Mouse (Mus musculus): Measurements from ENCODE around the gene Rbm10. TPM values are rescaled to one million over a fixed set of nuclear protein-coding genes. Genes with fewer than 3 reads are reported as not detected.

Gene Rbm10
- polyA plus RNA-seq, 1 experiment from 2014 or later: 52.7 TPM

- Histone ChIP-seq H3K9ac (ENCODE audit: low read length) (no peak overlapping the region), H3K36me3 (ENCODE audit: control insufficient read depth, insufficient read depth, low read length) (no peaks in the 10 kb centered on the region)
- WGBS: 83% methylated on average over 5 of the region's 5 CpGs
Observed at GRCm38 (mm10) chrX:20644780-20645179, 27.5 kb downstream of the Rbm10 start.

DNA sequence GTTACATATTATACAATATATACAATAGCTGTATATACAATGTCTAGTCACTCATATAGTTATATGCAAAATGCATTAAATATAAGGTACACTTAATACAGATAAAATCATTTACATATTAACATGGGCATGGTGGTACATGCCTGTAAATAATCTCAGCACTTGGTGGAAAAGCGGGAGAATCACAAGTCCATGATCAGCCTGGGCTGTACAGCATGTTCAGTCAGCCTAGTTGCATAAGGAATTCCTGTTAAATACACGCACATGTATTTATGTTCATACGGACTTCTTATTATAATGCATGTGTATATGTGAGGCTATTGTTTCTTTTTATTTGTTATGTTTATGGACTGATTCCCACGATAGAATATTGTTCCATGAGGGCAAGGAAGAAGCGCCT lies 40.3 kb downstream of the Rbm10 start:
- no peak for ATAC-seq (ENCODE audit: insufficient read depth, low FRiP score)
- Histone ChIP-seq H3K36me3 (ENCODE audit: control insufficient read depth, insufficient read depth, low read length) (no peaks in the 10 kb centered on the region), H3K27ac (ENCODE audit: low read length) (no peak overlapping the region), H3K4me1 (ENCODE audit: control insufficient read depth, insufficient read depth, low read length) (no peaks in the 10 kb centered on the region), H3K9ac (ENCODE audit: low read length) (no peak overlapping the region), H3K27me3 (ENCODE audit: control insufficient read depth, insufficient read depth, low read length) (no peaks in the 10 kb centered on the region), H3K4me2 (ENCODE audit: low read depth, low read length) (peak overlapping the region; percentile 71), H3K4me3 (replicated peaks; ENCODE audit: low read length) (peak overlapping the region; percentile 57), H3K9me3 (replicated peaks; ENCODE audit: control insufficient read depth, low read length) (no peaks in the 10 kb centered on the region)
- WGBS: 31% methylated on average over 5 of the region's 5 CpGs

More at GRCm38 (mm10) chrX:20644780-20645179, 27.5 kb downstream of the Rbm10 start:
- H3K9me3 ChIP-seq (replicated peaks; ENCODE audit: control insufficient read depth, low read length): no peaks in the 10 kb centered on the region
- no peaks in the 10 kb centered on the region for H3K27me3 ChIP-seq (ENCODE audit: control insufficient read depth, insufficient read depth, low read length)
- no peak for ATAC-seq (ENCODE audit: insufficient read depth, low FRiP score)
- no peak overlapping the region for H3K4me3 ChIP-seq (replicated peaks; ENCODE audit: low read length)
- H3K27ac ChIP-seq (ENCODE audit: low read length): no peak overlapping the region
- no peaks in the 10 kb centered on the region for H3K4me1 ChIP-seq (ENCODE audit: control insufficient read depth, insufficient read depth, low read length)
- H3K4me2 ChIP-seq (ENCODE audit: low read depth, low read length): no peak overlapping the region

GRCm38 (mm10) chrX:20658026-20658652 lies 40.8 kb downstream of the Rbm10 start, which contains the start of gene Uba1:
Gene Uba1, plus strand, starts transcription at chrX:20658326.
- H3K9me3 ChIP-seq (replicated peaks; ENCODE audit: control insufficient read depth, low read length): no peaks in the 10 kb centered on the region
- 17% methylated on average over 27 of the region's 27 CpGs for WGBS
- H3K4me1 ChIP-seq (ENCODE audit: control insufficient read depth, insufficient read depth, low read length): no peaks in the 10 kb centered on the region
- ATAC-seq (ENCODE audit: insufficient read depth, low FRiP score): peak; percentile 89
- H3K27me3 ChIP-seq (ENCODE audit: control insufficient read depth, insufficient read depth, low read length): no peaks in the 10 kb centered on the region
- peak within 1 kb of the TSS; percentile 71 for H3K4me2 ChIP-seq (ENCODE audit: low read depth, low read length)
- peak within 1 kb of the TSS; percentile 46; the same call in 1 of the 2 replicates for H3K27ac ChIP-seq (ENCODE audit: low read length)
- H3K36me3 ChIP-seq (ENCODE audit: control insufficient read depth, insufficient read depth, low read length): no peaks in the 10 kb centered on the region
- H3K4me3 ChIP-seq (replicated peaks; ENCODE audit: low read length): peak within 1 kb of the TSS; percentile 57
- H3K9ac ChIP-seq (ENCODE audit: low read length): peak within 1 kb of the TSS; percentile 75

- WGBS: 17% methylated on average over 24 of the region's 24 CpGs
- Histone ChIP-seq H3K9me3 (replicated peaks; ENCODE audit: control insufficient read depth, low read length) (no peaks in the 10 kb centered on the region), H3K4me3 (replicated peaks; ENCODE audit: low read length) (peak overlapping the region; percentile 57), H3K36me3 (ENCODE audit: control insufficient read depth, insufficient read depth, low read length) (no peaks in the 10 kb centered on the region), H3K27me3 (ENCODE audit: control insufficient read depth, insufficient read depth, low read length) (no peaks in the 10 kb centered on the region), H3K4me1 (ENCODE audit: control insufficient read depth, insufficient read depth, low read length) (no peaks in the 10 kb centered on the region), H3K27ac (ENCODE audit: low read length) (0 out of 2 replicates have a peak overlapping the region, but pooled peaks have one; percentile 46), H3K9ac (ENCODE audit: low read length) (peak overlapping the region; percentile 75), H3K4me2 (ENCODE audit: low read depth, low read length) (peak overlapping the region; percentile 71)
- no peak for ATAC-seq (ENCODE audit: insufficient read depth, low FRiP score)
Observed at GRCm38 (mm10) chrX:20658891-20659406, 41.6 kb downstream of the Rbm10 start.

DNA sequence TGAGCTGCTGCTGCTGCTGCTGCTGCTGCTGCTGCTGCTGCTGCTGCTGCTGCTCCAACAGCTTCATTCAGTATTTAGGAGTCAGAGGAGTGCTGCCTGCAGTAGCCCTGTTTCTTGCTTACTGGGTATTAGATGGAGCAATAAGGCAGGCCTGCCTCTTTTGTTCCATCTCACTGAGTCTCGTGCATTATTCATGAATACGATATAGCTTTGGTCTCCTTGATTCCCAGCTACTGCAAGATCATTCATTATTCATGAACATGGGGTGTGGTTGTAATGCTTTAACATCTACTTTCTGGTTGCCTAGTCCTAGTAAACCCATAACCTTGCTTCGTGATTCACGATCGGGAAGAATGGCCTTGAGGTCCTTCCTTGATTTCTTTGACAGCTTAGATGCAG lies 45.0 kb downstream of the Rbm10 start:
- no peak overlapping the region for H3K4me2 ChIP-seq (ENCODE audit: low read depth, low read length)
- peak overlapping the region; percentile 49; the same call in 1 of the 2 replicates for H3K27ac ChIP-seq (ENCODE audit: low read length)
- ATAC-seq (ENCODE audit: insufficient read depth, low FRiP score): 0 out of 2 replicates have a peak, but pooled peaks have one; percentile 1
- no peaks in the 10 kb centered on the region for H3K36me3 ChIP-seq (ENCODE audit: control insufficient read depth, insufficient read depth, low read length)
- H3K27me3 ChIP-seq (ENCODE audit: control insufficient read depth, insufficient read depth, low read length): no peaks in the 10 kb centered on the region
- no peak overlapping the region for H3K9ac ChIP-seq (ENCODE audit: low read length)
- 27% methylated on average over 5 of the region's 5 CpGs for WGBS
- no peak overlapping the region for H3K4me3 ChIP-seq (replicated peaks; ENCODE audit: low read length)
- no peaks in the 10 kb centered on the region for H3K4me1 ChIP-seq (ENCODE audit: control insufficient read depth, insufficient read depth, low read length)
- H3K9me3 ChIP-seq (replicated peaks; ENCODE audit: control insufficient read depth, low read length): no peaks in the 10 kb centered on the region

DNA sequence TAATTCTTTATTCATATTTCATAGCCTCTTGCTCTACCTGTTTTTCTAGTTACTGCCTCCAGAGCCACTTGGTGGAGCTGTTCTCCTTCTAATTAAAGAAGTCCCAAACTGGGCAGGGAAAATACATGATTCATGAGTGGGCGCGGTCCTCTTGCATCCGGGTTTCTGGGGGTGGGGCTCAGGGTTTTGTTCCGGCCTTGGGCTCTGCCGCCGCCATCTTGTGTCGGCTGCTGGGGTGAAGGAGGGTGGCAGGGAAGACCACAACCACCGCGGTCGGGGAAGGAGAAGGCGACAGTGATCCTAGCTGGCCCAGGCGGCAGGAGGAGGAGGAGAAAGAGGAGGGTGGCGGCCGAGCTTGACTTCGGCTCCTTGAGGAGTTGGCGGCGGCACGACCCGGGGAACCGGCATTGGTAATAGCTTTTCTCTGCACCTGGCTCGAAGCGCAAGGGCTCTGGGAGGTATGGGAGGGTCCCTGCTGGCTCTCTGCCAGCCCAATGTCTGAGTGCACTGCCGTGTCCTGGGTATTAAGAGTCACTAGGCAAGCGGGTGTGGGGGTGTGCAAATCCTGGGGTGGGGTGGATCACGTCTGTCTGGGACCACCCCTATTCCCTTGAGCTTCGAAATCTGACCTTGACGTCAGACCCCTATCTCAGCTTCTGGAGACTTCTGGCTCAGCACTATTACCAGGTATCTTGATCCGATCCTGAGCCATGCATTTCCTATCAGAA lies 45.6 kb downstream of the Rbm10 start:
- peak overlapping the region; percentile 68 for H3K4me3 ChIP-seq (replicated peaks; ENCODE audit: low read length)
- ATAC-seq (ENCODE audit: insufficient read depth, low FRiP score): peak; percentile 87
- H3K4me2 ChIP-seq (ENCODE audit: low read depth, low read length): peak overlapping the region; percentile 66
- WGBS: 14% methylated on average over 25 of the region's 28 CpGs
- H3K4me1 ChIP-seq (ENCODE audit: control insufficient read depth, insufficient read depth, low read length): no peaks in the 10 kb centered on the region
- peak overlapping the region; percentile 80 for H3K9ac ChIP-seq (ENCODE audit: low read length)
- no peaks in the 10 kb centered on the region for H3K36me3 ChIP-seq (ENCODE audit: control insufficient read depth, insufficient read depth, low read length)
- no peaks in the 10 kb centered on the region for H3K9me3 ChIP-seq (replicated peaks; ENCODE audit: control insufficient read depth, low read length)
- H3K27ac ChIP-seq (ENCODE audit: low read length): peak overlapping the region; percentile 71
- H3K27me3 ChIP-seq (ENCODE audit: control insufficient read depth, insufficient read depth, low read length): no peaks in the 10 kb centered on the region

- H3K9ac ChIP-seq (ENCODE audit: low read length): peak overlapping the region; percentile 80
- H3K4me3 ChIP-seq (replicated peaks; ENCODE audit: low read length): peak overlapping the region; percentile 68
- peak overlapping the region; percentile 66 for H3K4me2 ChIP-seq (ENCODE audit: low read depth, low read length)
- no peaks in the 10 kb centered on the region for H3K27me3 ChIP-seq (ENCODE audit: control insufficient read depth, insufficient read depth, low read length)
- H3K36me3 ChIP-seq (ENCODE audit: control insufficient read depth, insufficient read depth, low read length): 0 out of 2 replicates have a peak, but pooled peaks cover 2% of the 10 kb centered on the region
- no peak for ATAC-seq (ENCODE audit: insufficient read depth, low FRiP score)
- H3K4me1 ChIP-seq (ENCODE audit: control insufficient read depth, insufficient read depth, low read length): no peaks in the 10 kb centered on the region
- no peaks in the 10 kb centered on the region for H3K9me3 ChIP-seq (replicated peaks; ENCODE audit: control insufficient read depth, low read length)
- 14% methylated on average over 9 of the region's 9 CpGs for WGBS
- H3K27ac ChIP-seq (ENCODE audit: low read length): peak overlapping the region; percentile 71; the same call in 1 of the 2 replicates
Observed at GRCm38 (mm10) chrX:20663444-20663790, 46.1 kb downstream of the Rbm10 start.

DNA sequence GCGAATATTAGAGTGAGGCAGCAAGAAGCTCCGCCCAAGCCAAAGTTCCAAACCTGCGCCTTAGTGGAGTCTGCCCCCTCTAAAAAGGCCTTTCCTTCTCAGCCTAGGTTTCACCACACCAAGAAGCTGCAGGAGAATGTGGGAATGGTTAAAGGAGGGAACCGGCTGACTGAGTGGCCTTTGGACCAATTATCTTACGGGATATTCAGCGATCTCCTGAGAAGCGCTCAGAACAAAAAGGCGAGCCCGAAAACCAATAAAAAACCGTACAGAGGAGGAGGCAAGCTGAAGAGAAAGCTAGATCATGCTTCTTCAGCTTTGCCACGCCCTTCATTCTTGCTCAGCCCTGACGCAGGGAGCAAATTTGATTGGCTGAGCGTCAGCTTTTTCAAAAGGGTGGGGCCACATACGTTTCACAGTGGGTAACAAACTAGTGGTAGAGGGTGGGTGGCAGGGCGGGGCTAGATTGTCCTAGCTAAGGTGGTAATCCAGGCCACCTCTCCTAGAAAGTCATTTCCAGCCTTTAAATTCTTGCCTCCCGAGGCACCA lies 70.3 kb downstream of the Rbm10 start, which contains the start of gene Cdk16:
Cdk16 (plus strand) TSS at position 436 of the 549 bp plus-strand sequence.
- peak within 1 kb of the TSS; percentile 97 for H3K27ac ChIP-seq (ENCODE audit: low read length)
- 14% methylated on average over 16 of the region's 16 CpGs for WGBS
- no peaks in the 10 kb centered on the region for H3K9me3 ChIP-seq (replicated peaks; ENCODE audit: control insufficient read depth, low read length)
- no peaks in the 10 kb centered on the region for H3K27me3 ChIP-seq (ENCODE audit: control insufficient read depth, insufficient read depth, low read length)
- H3K36me3 ChIP-seq (ENCODE audit: control insufficient read depth, insufficient read depth, low read length): 0 out of 2 replicates have a peak, but pooled peaks cover 5% of the 10 kb centered on the region
- H3K4me3 ChIP-seq (replicated peaks; ENCODE audit: low read length): peak within 1 kb of the TSS; percentile 69
- peak within 1 kb of the TSS; percentile 92 for H3K9ac ChIP-seq (ENCODE audit: low read length)
- H3K4me1 ChIP-seq (ENCODE audit: control insufficient read depth, insufficient read depth, low read length): peaks cover 4% of the 10 kb centered on the region; the same call in 1 of the 2 replicates
- peak; percentile 95 for ATAC-seq (ENCODE audit: insufficient read depth, low FRiP score)
- peak within 1 kb of the TSS; percentile 63 for H3K4me2 ChIP-seq (ENCODE audit: low read depth, low read length)
